Mouse (Mus musculus) MEL (cell line): ENCODE measurements at regions not wholly inside any gene's neighbourhood (a gene's known extent, or its start where the extent isn't known, plus 50 kb on each side); places are given as distances from the start of the nearest gene placed in this dataset.
A peak's percentile ranks its signal among the peaks of the same experiment; 100 is the strongest.

Experiments used
- DNase-seq: peaks from one replicate; pipeline ENCODE4 v3.0.0; 2011; ENCODE audit warnings: low read depth, low spot score
- H3K27ac ChIP-seq: 2 replicates; pipeline ENCODE4 v1.5.1; 2012; ENCODE audit warnings: low read depth, mild to moderate bottlenecking, control low read depth, low read length, moderate library complexity; ENCODE audit not compliant: control insufficient read depth
- H3K27me3 ChIP-seq, 2 experiments: fragments of 150-350 bp in 1 of 2; sonication (generic) in 1 of 2; 2 replicates each; pipeline ENCODE4 v1.6.1; 2012; ENCODE audit warnings: low read length in 2 of 2, mild to moderate bottlenecking in 2 of 2, improper control_type of control experiment in 1 of 2, moderate library complexity in 1 of 2; ENCODE audit not compliant: insufficient read depth in 2 of 2, control insufficient read depth in 1 of 2
- H3K36me3 ChIP-seq, 2 experiments: 2 replicates each; pipeline ENCODE4 v1.6.1; 2012 to 2014; ENCODE audit warnings: low read length in 2 of 2, improper control_type of control experiment in 1 of 2, inconsistent platforms in 1 of 2, mild to moderate bottlenecking in 1 of 2; ENCODE audit not compliant: insufficient read depth in 2 of 2, control insufficient read depth in 1 of 2
- H3K4me1 ChIP-seq, 2 experiments: fragments of 150-350 bp in 1 of 2; sonication (generic) in 1 of 2; 2 replicates each; pipeline ENCODE4 v1.6.1; 2012; ENCODE audit warnings: low read length in 2 of 2, improper control_type of control experiment in 1 of 2, mild to moderate bottlenecking in 1 of 2; ENCODE audit not compliant: insufficient read depth in 2 of 2, control insufficient read depth in 1 of 2
- H3K4me3 ChIP-seq, 2 experiments: fragments of 150-350 bp in 1 of 2; sonication (generic) in 1 of 2; 2 replicates each; pipeline ENCODE4 v1.5.1; 2012; ENCODE audit warnings: low read depth in 2 of 2, low read length in 2 of 2, mild to moderate bottlenecking in 2 of 2, moderate library complexity in 2 of 2, control low read depth in 1 of 2, improper control_type of control experiment in 1 of 2; ENCODE audit not compliant: control insufficient read depth in 1 of 2, insufficient read depth in 1 of 2
- H3K79me2 ChIP-seq: 2 replicates; pipeline ENCODE4 v1.6.1; 2012; ENCODE audit warnings: mild to moderate bottlenecking, low read length, moderate library complexity; ENCODE audit not compliant: control insufficient read depth, poor library complexity, insufficient read depth
- H3K9ac ChIP-seq: 2 replicates; pipeline ENCODE4 v1.6.1; 2012; ENCODE audit warnings: low read depth, mild to moderate bottlenecking, control low read depth, low read length, moderate library complexity; ENCODE audit not compliant: control insufficient read depth, poor library complexity, severe bottlenecking
- H3K9me3 ChIP-seq: fragments of 150-350 bp; sonication (generic); replicated peaks from 2 replicates; pipeline ENCODE4 v1.6.1; 2012; ENCODE audit warnings: mild to moderate bottlenecking, low read length, improper control_type of control experiment, moderate library complexity; ENCODE audit not compliant: insufficient read depth
- ELF1 ChIP-seq: IDR thresholded peaks from 2 replicates; pipeline ENCODE4 v1.6.1; 2014; ENCODE audit warnings: low read depth, mild to moderate bottlenecking, inconsistent platforms, low read length, improper control_type of control experiment, moderate library complexity
- GATA1 ChIP-seq: IDR thresholded peaks from 2 replicates; pipeline ENCODE4 v1.6.1; 2011; ENCODE audit warnings: low read depth, low read length, improper control_type of control experiment
- JUND ChIP-seq: IDR thresholded peaks from 2 replicates; pipeline ENCODE4 v1.6.1; 2011; ENCODE audit warnings: low read depth, mild to moderate bottlenecking, improper control_type of control experiment, low read length
- MAFK ChIP-seq: IDR thresholded peaks from 2 replicates; pipeline ENCODE4 v1.6.1; 2011; ENCODE audit warnings: low read depth, mild to moderate bottlenecking, low read length, improper control_type of control experiment, borderline replicate concordance
- MAX ChIP-seq: IDR thresholded peaks from 2 replicates; pipeline ENCODE4 v1.6.1; 2011; ENCODE audit warnings: low read length, improper control_type of control experiment
- MAZ ChIP-seq: IDR thresholded peaks from 2 replicates; pipeline ENCODE4 v1.6.1; 2012; ENCODE audit warnings: low read depth, mild to moderate bottlenecking, inconsistent platforms, low read length, improper control_type of control experiment
- MEF2A ChIP-seq: IDR thresholded peaks from 2 replicates; pipeline ENCODE4 v1.6.1; 2014; ENCODE audit warnings: low read depth, mild to moderate bottlenecking, inconsistent platforms, low read length, improper control_type of control experiment; ENCODE audit not compliant: poor library complexity, insufficient replicate concordance, severe bottlenecking; ENCODE audit errors: extremely low read depth
- MXI1 ChIP-seq: IDR thresholded peaks from 2 replicates; pipeline ENCODE4 v1.6.1; 2011; ENCODE audit warnings: mild to moderate bottlenecking, low read depth, low read length, improper control_type of control experiment
- MYB ChIP-seq: IDR thresholded peaks from 2 replicates; pipeline ENCODE4 v1.6.1; 2011; ENCODE audit warnings: mild to moderate bottlenecking, low read depth, low read length, improper control_type of control experiment
- POLR2A ChIP-seq, 2 experiments: IDR thresholded peaks; 2 replicates each; pipeline ENCODE4 v1.6.1; 2011 to 2012; ENCODE audit warnings: low read length in 2 of 2, mild to moderate bottlenecking in 2 of 2, control low read depth in 1 of 2, improper control_type of control experiment in 1 of 2, low read depth in 1 of 2, moderate library complexity in 1 of 2; ENCODE audit not compliant: control insufficient read depth in 1 of 2, insufficient read depth in 1 of 2, poor library complexity in 1 of 2
- POLR2AphosphoS2 ChIP-seq: IDR thresholded peaks from 2 replicates; pipeline ENCODE4 v1.6.1; 2011; ENCODE audit warnings: low read length, improper control_type of control experiment
- RAD21 ChIP-seq: IDR thresholded peaks from 2 replicates; pipeline ENCODE4 v1.6.1; 2011; ENCODE audit warnings: mild to moderate bottlenecking, low read depth, low read length, improper control_type of control experiment
- SIN3A ChIP-seq: IDR thresholded peaks from 2 replicates; pipeline ENCODE4 v1.6.1; 2012; ENCODE audit warnings: low read length, improper control_type of control experiment, inconsistent platforms
- TAL1 ChIP-seq: IDR thresholded peaks from 2 replicates; pipeline ENCODE4 v1.6.1; 2012; ENCODE audit warnings: mild to moderate bottlenecking, inconsistent platforms, low read length, moderate library complexity, mixed read lengths
- TBP ChIP-seq: IDR thresholded peaks from 2 replicates; pipeline ENCODE4 v1.8.0; 2011; ENCODE audit warnings: low read depth, low read length, improper control_type of control experiment
- TCF12 ChIP-seq: IDR thresholded peaks from 2 replicates; pipeline ENCODE4 v1.6.1; 2014; ENCODE audit warnings: low read depth, mild to moderate bottlenecking, inconsistent platforms, low read length, improper control_type of control experiment, moderate library complexity
- USF2 ChIP-seq, 2 experiments: IDR thresholded peaks; 2 replicates each; pipeline ENCODE4 v1.6.1; 2011 to 2012; ENCODE audit warnings: improper control_type of control experiment in 2 of 2, low read length in 2 of 2, borderline replicate concordance in 1 of 2, inconsistent platforms in 1 of 2, low read depth in 1 of 2, mild to moderate bottlenecking in 1 of 2; ENCODE audit not compliant: insufficient read depth in 1 of 2
- ZKSCAN1 ChIP-seq: IDR thresholded peaks from 2 replicates; pipeline ENCODE4 v1.6.1; 2012; ENCODE audit warnings: low read depth, mild to moderate bottlenecking, inconsistent platforms, low read length, improper control_type of control experiment, moderate library complexity

GRCm38 (mm10) chrX:159056462-159056805, 153.7 kb upstream of the Rps6ka3 start:
- Histone ChIP-seq H3K9me3 (no peaks in the 10 kb centered on the region), H3K36me3 (peaks cover 0 to 4% of the 10 kb centered on the region in 2 experiments; a peak in 2 of 4 replicates), H3K27ac (no peak overlapping the region), H3K9ac (no peak overlapping the region), H3K27me3 (no peaks in the 10 kb centered on the region), H3K79me2 (no peaks in the 10 kb centered on the region), H3K4me1 (peaks cover 2 to 4% of the 10 kb centered on the region in 2 experiments; a peak in 2 of 4 replicates), H3K4me3 (peak overlapping the region in 1 of 2 experiments; percentile 12; a peak in 1 of 4 replicates)
- peak; percentile 15 for DNase-seq
- TF ChIP-seq JUND (no peak), TBP (no peak), MXI1 (no peak), GATA1 (peak; percentile 47; the same call in 1 of the 2 replicates)

GRCm38 (mm10) chrX:159058931-159059330, 151.2 kb upstream of the Rps6ka3 start:
- H3K27me3 ChIP-seq = no peaks in the 10 kb centered on the region; a peak in 2 of 4 replicates
- H3K27ac ChIP-seq = no peak overlapping the region
- peaks cover 0 to 4% of the 10 kb centered on the region in 2 experiments; a peak in 2 of 4 replicates for H3K36me3 ChIP-seq
- H3K79me2 ChIP-seq = no peaks in the 10 kb centered on the region
- TF ChIP-seq MYB = no peak
- no peak for TF ChIP-seq POLR2A (IDR thresholded peaks at IDR 0.05; ENCODE audit: control insufficient read depth in 1 of 2, insufficient read depth in 1 of 2, low read depth in 1 of 2, low read length in 2 of 2, poor library complexity in 1 of 2)
- TF ChIP-seq ZKSCAN1 = no peak
- no peak for DNase-seq
- peaks cover 2 to 4% of the 10 kb centered on the region in 2 experiments; a peak in 2 of 4 replicates for H3K4me1 ChIP-seq
- no peaks in the 10 kb centered on the region for H3K9me3 ChIP-seq
- H3K9ac ChIP-seq = no peak overlapping the region
- H3K4me3 ChIP-seq = no peak overlapping the region

GRCm38 (mm10) chrX:159061322-159061721, 148.8 kb upstream of the Rps6ka3 start:
- H3K4me1 ChIP-seq = peaks cover 0 to 2% of the 10 kb centered on the region in 2 experiments; a peak in 1 of 4 replicates
- H3K27ac ChIP-seq = no peak overlapping the region
- no peak for DNase-seq
- H3K27me3 ChIP-seq = peaks cover 2 to 3% of the 10 kb centered on the region in 2 experiments; a peak in 3 of 4 replicates
- no peak overlapping the region for H3K4me3 ChIP-seq
- H3K79me2 ChIP-seq = no peaks in the 10 kb centered on the region
- no peak for TF ChIP-seq MAFK
- no peak for TF ChIP-seq TAL1
- TF ChIP-seq RAD21 = no peak
- TF ChIP-seq TCF12 = no peak
- no peak for TF ChIP-seq MYB
- no peak for TF ChIP-seq MAX
- TF ChIP-seq ELF1 = no peak
- TF ChIP-seq SIN3A = no peak
- no peak for TF ChIP-seq POLR2AphosphoS2
- no peak for TF ChIP-seq USF2 (IDR thresholded peaks at IDR 0.05; ENCODE audit: borderline replicate concordance in 1 of 2, insufficient read depth in 1 of 2, low read depth in 1 of 2, low read length in 2 of 2)
- no peak for TF ChIP-seq MEF2A
- TF ChIP-seq JUND = no peak
- no peak for TF ChIP-seq MAZ
- no peak for TF ChIP-seq ZKSCAN1
- TF ChIP-seq, all 39 proteins: peak for 0
- no peaks in the 10 kb centered on the region for H3K9me3 ChIP-seq
- peaks cover 0 to 1% of the 10 kb centered on the region in 2 experiments; a peak in 2 of 4 replicates for H3K36me3 ChIP-seq
- no peak overlapping the region for H3K9ac ChIP-seq
